Mouse (Mus musculus) megakaryocyte, embryonic 14.5 days (primary cell): ENCODE results near the gene Prkd1.

Source experiments
- FLI1 ChIP-seq: IDR thresholded peaks from 2 replicates; pipeline ENCODE4 v1.6.1; 2012; ENCODE audit warnings: low read length, inconsistent platforms, mixed read lengths
- GATA1 ChIP-seq: IDR thresholded peaks from 3 replicates; pipeline ENCODE4 v1.6.1; 2012; ENCODE audit warnings: mixed read lengths, low read length, inconsistent platforms, borderline replicate concordance

GRCm38 (mm10) chr12:50565198-50565597, 83.7 kb downstream of the Prkd1 start:
- TF ChIP-seq GATA1 (no peak), FLI1 (no peak)
